Mouse (Mus musculus) embryo, embryonic 10 days (tissue): ENCODE data around the gene Spns2.

Experiments
- DNase-seq: peaks from one replicate; pipeline ENCODE4 v3.0.0-alpha.2; 2015; ENCODE audit warnings: low spot score

The Spns2 gene

DNA sequence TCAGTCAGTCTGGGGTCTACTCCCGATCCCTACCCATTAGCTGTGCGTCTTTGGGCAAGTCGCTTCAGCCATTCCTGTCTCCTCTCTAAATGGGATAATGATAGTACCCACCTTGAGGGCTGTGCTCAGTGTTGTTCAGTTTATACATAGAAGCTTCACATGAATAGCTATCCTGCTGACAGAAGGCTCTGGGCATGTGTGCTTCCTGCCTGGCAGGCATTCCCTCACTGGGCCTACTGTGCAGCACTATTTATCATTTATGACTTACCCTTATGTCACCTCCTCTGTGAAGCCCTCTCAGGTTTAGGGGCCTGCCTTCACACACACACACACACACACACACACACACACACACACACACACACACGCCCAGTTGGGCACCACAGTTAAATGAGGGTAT, 10.4 kb upstream of the Spns2 start:
- no peak for DNase-seq

DNA sequence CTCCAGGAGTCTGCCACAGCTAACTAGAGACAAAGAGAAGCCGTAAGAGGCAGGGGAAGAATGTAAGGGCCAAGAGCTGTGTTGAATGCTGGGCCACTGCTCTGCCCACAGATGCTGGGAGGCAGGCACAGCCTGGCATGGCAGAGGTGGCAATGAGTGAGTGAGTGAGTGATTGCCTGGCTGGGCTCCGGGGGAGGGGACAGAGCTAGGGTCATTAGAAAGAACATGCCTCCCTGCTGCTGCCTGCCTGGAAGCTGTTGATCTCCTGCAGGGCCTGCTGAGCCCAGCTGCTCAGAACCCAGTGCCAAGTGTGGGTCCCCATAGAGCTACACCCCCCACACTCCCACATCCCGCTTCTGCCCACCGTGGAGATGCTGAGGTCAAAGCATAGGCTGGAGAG, 7.7 kb upstream of the Spns2 start:
- no peak for DNase-seq

DNA sequence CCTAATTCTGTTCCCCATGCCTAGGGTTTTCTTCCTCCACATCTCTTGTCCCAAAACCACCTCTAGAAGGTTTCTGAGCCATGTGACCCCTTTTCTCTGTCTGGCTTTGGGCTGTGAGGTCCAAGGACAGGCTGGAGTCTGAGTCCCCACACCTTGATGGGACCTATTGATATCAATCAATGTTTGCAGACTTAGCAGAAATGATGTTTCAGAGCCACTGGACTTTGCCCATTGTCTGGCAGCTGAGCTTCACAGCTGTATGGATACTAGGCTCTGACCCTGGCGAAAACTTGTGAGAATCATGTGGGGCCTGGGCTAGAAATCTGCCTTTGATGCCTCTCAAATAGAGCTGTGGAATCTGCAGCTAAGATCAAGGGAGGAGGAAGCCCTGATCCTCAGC, 7.1 kb upstream of the Spns2 start:
- no peak for DNase-seq

DNA sequence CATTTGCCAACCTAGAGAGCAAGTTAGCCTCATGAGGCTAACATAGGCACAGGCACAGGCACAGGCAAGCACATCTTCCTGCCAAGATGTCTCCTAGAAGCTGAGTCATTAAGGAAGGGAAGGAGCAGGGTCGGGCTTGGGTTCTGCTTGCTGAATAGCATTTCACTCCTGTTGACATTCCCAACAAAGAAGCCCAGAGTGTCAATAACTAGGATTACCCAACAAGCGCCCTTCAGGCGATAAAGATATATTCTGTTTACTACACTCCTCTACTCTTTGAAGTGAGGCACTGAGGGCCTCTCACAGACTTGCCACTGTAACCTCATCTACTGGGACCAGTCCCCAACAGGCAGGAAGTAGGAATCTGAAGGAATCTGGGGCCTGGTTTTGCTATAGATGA, 6.4 kb upstream of the Spns2 start:
- DNase-seq = no peak

DNA sequence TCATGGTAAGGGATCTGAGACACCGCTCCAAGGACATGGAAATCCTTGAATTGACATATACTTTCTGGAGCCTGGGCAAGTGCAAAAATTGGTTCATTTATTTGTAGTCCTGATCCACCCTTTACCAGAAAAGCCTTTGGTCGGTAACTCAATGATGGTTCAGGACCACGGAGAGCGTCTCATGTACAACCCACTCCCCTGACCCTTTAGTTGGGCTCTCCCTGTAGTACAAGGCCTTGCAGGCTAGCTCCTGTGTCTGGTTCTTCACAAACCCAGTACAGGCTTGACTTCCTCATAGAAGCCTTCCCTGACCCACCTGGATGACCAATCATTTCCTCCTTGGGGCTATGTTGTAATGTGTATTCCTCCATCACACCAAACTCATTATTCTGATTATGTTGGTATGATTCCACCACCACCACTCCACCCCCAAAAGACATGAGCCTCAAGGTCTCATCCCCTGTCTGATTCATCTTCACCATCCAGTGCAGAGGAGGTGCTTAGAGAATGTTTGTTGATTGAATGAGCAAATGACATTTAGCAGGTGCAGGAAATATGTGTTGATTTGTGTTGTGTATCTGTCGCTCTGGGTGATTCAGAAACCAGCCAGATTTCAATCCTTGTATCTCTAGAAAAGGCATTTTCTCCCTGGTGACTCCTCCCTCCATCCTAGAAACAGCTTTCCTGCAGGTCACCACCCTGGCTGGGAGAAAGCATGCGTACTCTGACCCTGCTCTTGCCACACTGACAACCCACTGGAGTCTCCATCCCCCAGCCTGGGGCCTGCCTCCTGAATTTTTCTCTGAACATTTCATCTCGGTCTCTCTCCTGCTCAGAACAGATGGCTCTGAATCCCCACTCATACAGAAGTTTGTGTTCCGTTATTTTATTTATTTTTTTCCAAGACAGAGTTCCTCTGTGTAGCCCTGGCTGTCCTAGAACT, 4.6 kb upstream of the Spns2 start:
- DNase-seq = peak; percentile 83

DNA sequence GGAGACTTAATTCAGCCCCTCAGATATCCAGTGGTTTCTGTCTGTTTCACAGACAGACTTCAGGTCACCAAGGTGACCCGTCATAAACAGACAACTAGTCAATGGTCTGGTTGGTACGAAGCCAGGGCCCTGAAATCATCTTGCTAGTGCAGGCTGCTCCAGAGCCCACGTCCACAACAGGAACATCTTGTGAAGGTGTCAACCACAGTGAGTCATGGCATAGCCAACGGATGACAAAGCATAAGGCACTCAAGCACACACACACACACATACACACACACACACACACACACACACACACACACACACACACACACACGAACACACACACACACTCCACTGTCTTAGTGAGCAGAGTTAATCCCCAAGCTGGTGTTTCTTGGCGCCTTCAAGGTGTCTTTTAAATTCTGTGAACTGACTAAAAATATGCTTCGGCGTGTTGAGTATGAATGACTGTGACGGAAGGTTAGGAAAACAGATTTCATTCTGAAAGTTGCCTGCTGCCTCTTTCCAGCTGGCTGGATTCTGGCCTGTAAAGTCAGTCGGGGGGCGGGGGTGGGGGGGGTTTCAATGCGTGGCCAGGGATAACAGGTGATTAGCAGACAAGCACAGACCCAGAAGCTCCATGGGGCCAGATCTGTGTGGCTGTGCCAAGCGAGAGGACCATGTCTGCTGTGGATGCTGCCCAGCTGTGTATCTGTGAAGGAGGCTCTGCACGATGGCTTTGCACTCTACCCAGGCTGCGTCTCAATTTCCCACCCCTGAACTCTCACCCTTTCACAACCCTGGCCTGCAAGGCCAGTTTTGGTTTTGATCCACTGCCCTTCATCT, 1.6 kb upstream of the Spns2 start:
- no peak for DNase-seq

DNA sequence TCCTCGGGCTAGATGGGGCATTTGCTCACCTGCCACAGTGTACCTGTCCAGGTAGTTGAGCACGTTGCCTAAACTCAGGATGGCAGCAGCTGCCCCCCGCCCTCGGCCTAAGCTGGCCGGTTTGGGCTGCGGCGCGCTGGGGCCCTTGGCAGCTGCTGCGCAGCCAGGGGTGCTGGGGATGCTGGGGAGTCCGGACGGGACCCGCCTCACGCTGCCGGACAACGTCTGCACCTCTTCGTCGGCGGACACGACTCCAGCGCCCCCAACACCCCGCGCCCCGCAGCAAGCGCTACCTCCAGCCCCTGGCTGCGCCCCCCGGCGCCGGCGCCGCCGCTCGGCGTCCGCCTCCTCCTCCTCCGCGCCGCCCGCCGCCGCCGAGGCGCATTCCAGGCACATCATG, 307 bp downstream of the Spns2 start:
- DNase-seq = no peak

DNA sequence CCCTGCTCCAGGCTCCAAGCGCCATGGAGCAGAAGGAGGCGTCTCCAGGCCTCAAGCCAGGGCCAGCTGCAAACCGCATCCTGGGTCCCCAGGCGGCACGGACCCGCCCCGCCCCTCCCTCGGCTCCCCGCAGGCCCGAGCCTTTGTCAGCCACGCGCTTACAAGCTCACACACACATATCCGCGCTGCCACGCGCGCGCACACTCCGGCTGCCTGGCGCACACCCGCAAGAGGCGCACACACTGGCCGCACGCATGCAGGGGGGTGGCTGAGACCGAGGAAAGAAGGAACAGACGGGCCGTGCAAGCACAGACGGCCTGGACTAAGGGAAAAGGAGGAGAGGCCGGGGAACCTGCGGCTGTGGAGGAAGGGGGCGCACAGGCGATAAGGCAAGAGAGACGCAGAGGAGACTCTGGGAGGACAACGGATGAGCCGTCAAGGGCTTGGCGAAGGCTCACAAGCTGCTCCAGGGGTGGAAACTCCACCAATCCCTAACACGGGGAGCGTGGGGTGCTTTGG, 892 bp downstream of the Spns2 start:
- DNase-seq = peak; percentile 35

DNA sequence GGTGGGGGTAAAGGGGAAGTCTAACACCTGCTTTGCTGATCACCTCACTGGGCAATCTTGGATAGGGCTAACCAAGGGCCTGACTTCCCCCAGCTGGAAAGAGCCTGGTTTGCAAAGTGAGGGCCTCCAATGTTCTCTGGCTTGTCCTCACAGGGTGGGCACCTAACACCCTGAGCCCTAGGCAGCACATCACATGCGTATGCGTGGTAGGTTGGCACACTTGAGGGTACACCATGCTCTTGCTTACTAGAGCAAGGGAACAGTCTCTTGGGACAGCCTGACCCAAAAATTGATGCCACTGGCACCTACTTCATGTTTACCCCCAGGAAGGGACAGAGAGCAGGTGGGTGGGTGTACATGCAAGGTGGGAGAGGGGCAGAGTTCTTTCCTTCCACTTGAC, 2.0 kb downstream of the Spns2 start:
- DNase-seq = no peak

DNA sequence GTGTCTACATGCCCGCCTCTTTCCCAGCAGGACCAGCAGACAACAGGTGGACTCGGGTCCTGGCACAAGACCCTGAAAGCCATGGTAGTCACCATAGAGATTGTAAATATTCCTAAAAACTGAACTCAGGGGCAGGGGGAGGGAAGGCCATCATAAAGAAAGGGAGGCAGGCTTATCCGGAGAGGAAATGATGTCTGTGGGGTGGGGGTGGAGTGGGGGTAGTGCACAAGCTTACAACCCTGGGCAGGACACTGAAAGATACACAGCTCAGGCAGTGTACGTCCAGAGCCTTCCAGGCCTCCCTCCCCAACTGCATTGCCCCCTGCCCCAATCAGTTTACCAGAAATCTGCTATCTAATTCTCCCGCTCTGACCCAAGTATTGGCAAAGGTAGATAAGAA, 2.5 kb downstream of the Spns2 start:
- DNase-seq = no peak

DNA sequence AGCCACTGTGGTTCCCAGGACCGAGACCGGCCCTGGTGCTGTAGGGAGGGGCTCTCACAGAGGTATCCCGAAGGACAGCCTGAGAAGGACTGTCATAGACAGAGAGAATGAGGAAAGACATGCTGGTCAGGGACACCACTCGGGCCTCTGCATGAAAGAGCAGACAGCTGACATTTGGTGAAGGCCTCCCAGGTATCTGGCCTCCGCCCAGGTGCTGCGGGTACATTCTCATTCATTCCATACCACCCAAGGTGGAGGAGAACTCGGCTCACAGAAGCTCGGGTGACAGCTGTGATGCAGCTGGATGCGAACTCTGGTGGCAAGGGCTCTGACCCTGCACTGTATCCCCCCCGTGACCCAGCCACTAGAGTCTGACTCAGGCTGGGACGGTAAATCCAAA, 3.7 kb downstream of the Spns2 start:
- no peak for DNase-seq

DNA sequence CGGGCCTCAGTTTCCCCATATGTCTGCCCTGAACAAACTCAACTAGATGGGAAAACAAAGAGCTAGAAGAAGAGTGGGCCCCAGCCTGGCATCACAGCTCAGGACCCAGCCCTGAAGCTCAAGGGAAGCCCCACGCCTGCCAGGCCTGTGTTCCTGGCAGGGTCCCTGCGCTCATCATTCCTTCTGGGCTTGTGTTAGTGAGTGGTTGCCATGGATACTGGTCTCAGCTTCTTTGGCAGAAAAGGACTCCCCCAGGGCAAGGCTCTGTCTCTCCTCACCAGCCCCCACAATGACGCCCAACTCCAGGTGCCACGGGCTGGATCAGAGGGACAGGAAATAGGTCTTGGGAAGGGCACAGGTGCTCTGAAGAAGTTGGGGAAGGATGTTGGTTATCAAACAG, 4.5 kb downstream of the Spns2 start:
- DNase-seq = no peak

DNA sequence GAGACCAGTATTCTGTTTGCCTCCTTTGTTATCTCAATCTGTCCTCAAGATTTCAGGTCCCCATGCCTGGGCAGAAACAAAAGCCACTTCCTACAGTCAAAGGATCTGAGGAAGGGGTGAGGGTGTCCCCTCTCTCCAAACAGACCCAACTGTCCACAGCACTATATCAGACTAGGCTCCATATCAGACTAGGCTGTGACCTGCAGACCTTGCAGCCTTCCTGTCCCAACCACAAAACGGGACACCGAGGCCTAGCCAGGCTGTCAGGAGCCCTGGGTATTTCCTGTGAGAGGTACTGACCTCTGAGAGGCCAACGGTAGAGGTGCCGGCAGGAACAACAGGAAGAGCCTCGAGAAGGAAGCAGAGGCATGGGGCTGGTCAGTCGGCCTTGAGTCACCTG, 5.2 kb downstream of the Spns2 start:
- no peak for DNase-seq

DNA sequence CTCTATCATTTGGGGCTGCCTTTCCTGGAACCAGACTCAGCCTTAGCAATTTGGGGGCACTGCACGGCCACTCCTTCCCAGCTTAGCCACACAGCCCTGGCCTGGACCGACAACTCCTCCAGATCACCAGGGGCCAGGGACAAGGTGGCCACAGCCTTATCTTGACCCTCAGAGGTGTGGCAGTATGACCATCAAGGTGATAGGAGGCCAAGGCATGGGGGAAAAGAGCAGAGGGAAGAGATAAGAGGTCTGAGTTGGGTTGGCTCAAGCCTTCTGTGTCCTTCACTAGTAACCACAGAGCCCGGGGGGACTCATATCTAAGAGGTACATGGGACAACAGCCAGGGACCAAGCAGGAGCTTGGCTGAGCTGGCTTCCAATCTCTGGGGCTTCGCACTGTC, 7.8 kb downstream of the Spns2 start:
- peak; percentile 43 for DNase-seq

DNA sequence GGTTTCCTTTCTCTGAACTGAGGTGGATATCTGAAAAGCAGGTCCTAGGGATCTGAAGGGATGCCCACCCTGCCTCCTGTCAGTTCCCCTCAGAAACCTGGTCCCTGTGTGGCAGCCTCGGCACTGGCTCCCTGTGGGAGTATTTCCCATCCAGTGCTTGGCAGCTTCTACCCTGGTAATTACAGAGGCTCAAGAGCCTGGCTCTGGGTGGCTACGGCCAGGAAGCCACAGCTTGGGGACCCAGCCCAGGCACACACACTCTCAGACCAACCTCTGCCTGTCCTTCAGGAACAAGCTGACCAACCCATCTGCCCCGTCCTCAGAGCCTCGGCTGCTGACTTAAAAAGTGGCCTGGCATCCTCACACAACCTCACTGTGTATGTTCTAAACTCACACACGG, 8.4 kb downstream of the Spns2 start:
- no peak for DNase-seq

DNA sequence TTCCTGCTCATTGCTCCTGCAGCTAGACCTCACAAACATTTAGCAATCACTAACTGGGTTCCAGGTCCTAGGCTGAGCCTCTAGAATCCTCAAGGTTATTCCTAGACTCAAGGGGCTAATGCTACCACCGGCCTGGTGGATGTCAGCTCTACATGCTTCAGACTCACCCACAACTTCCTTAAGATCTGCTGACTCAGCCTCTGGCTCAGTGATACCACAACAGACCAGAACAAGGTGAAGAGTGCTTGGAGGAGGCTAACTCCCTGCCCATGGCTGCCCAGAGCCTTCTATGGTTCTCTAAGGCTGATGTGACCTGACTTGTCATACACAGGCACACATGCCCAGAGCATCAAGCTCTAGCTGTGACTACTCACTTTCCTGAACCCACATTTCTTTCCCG, 10.2 kb downstream of the Spns2 start:
- no peak for DNase-seq

DNA sequence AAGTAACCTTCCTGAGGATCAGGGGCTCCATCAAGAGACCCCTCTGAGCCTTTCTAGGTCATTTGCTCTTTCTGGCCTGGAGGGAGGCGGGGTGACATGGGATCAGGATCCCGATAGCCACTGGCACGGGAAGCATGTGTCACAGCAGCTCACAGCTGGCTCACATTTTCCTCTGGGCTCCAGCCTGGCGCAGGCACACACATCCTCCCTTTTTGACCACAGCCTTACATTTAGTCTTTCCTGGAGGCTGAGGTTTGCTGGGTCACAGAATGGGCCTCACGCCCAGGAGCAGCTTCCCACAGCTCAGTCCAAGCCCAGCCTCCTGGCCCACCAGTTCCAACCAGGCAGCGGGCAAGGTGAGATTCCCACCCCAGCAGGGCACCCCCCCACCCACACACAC, 11.5 kb downstream of the Spns2 start:
- DNase-seq = no peak

DNA sequence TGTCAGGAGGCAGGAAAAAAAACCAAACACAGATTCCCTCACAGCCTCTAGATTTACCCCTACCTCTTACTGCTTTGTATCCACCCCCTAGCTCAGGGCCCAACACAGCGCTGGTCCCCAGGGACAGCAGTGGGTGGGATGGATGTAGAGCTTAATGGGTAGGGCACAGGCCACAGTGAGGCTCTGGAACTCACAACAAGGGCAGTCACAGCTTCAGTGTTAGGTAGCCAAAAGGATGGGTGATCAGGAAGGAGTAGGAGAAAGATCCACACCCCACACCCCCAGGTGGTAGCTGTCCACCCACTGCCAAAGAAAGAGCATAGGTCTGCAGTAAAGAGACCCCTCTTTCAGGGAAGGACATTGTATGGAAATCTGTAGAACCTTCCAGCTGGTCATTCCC, 12.1 kb downstream of the Spns2 start:
- no peak for DNase-seq

DNA sequence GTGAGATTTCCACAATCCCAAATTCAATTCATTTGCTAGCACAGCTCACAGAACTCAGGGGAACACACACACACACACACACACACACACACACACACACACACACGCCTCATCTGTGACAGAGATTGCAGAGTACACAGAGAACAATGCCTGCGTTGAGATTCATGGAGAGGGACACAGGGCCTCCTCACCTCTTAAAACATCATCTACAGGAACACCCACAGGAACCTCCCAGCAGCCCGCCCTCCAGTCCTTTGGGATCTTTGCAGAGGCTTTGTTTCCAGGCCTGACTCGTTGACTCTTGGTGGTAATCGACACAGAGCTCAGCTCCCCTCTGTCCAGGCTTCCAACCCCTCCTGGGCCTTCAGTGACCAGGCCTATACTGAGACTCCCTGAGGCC, 12.5 kb downstream of the Spns2 start:
- no peak for DNase-seq

DNA sequence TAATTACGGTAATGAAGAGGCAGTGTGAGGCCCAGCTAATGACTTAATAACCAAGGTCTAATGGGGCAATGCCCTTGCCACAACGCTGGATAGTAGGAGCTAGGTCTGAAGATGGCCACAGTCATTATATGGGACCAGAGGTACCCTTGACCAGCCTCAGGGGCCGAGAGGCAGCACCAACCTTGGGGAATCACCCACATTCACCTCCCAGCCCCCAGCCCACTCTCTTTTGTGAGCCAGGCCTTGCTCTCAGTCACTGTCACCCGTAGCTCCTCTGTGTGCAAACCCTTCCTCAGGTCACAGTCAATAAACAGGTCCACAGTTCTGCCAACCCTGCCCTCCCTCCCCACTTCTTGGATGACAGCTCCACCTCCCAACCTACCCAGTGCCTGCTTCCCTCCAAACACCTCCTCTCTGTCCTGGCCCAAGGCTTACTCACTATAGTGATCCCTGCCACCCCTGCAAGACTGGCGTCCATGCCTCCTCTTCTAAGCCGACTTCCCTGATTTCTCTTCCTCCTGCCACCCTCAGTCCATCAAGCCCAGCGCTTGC, 13.6 kb downstream of the Spns2 start:
- no peak for DNase-seq

DNA sequence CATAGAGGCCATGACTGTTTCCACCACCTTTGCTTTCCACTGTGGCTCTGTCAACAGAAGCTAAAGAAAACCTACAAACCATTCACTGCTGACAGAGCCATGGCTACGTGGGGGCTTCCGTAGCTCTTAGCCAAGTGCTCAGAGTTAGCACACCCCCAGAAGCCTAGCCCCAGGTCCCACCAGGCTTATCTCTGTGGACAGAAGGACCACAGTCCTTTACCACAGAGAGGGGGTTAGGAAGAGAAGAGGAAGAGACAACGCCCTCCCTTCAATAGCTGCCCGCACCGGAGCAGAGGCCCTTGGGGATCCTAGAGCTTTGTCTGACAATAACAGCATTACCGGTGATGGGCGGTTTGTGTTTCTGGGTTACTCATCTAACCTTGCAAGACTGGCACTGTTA, 14.3 kb downstream of the Spns2 start:
- no peak for DNase-seq

DNA sequence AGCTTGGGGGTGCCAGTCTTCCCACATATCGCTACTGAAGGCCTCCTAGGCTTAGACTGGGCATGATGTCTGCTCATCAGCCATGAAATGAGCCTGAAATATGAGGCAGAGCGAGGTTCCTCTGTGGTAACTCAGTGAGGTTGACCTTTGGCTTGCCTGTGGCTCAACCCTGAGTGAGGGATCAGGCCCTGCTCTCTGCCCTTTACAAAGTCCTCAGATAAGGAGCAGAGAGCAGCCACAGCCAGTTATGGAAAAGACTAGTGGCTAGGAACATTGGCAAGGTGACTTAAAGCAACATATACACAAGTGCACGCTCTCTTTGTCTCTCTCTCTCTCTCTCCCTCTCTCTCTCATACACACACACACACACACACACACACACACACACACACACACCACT, 14.8 kb downstream of the Spns2 start:
- no peak for DNase-seq

DNA sequence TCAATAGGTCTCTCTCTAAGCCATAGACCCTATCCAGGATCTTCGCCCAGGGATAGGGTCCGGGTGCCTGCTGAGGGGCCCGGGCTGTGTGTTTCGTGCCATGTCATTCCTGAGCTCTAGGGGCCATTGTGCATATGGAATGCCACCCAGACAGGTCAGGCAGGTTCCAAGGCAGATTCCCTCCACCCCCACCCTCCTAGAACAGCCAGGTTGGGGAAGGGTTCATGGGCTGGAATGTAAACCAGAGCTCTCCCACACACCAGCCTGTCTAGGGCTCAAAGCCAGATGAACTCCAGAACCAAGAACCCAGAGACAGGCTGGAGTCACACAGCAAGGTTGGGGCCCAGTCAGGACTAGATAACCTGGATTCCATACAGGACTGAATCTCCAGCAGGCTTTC, 16.2 kb downstream of the Spns2 start:
- no peak for DNase-seq
